Mouse (Mus musculus): Measurements from ENCODE around the gene Aff3. TPM values are rescaled to one million over a fixed set of nuclear protein-coding genes. Genes with fewer than 3 reads are reported as not detected.

Gene Aff3
- polyA plus RNA-seq, 1 experiment from 2014 or later, result 25.7 TPM

DNA sequence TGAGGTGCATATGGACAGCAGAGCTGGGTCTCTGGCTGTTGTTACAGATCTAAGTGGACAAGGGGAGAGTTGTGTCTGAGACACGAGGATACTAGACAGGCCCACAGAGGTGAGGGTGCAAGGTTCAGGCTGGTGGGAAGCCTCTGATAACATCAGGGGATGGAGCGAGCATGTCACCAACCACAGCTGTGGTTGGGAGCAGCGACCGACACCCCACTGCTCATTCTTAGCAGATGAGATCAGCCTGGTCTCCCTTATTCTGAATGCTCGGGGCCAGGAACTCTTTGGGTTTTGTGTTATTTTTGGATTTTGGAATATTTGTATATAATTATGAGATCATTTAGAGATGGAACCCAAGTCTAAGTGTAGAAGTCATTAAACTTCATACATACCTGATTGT lies 452.4 kb downstream of the Aff3 start:
- 78% methylated on average over 5 of the region's 5 CpGs for WGBS
- Histone ChIP-seq H3K9ac (no peak overlapping the region), H3K27me3 (peaks cover 34% of the 10 kb centered on the region), H3K36me3 (replicated peaks) (peaks cover 20% of the 10 kb centered on the region), H3K4me2 (no peak overlapping the region), H3K9me3 (no peaks in the 10 kb centered on the region), H3K4me3 (replicated peaks) (no peak overlapping the region), H3K27ac (no peak overlapping the region), H3K4me1 (peaks cover 11% of the 10 kb centered on the region)
- ATAC-seq (ENCODE audit: low FRiP score), result no peak

DNA sequence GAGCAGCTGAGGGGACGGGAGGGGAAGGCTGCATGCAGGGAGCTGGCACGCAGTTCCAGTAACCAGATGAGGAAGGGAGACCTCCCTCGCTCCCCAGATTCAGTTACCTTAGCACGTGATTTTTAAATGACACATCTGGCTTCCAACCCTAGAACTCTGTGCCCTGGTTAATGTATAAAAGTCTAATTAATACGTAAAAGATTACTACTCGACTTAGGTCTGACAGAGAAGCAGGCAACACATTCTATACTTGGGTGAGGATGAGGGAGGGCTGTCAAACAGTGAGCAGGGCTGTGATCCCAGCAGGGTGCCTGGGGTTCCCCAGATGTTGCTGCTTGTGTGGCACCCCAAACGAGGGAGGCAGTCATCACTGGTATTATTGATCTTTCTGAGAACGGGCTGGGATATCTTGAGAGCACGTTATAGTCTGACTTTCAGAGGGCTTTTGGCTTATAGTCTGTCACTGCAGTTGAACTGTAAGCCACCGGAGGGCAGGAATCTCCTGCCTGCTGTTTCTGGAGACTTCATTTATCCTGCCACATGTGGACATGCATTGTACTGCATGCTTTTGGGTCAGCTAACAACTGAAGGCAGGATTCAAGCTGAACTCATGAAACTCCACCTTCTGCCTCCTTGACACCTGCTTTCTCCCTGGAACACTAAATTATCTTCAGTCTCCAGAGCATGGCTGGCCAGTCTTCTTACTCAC lies 462.1 kb downstream of the Aff3 start:
- Histone ChIP-seq H3K4me2 (no peak overlapping the region), H3K4me3 (replicated peaks) (no peak overlapping the region), H3K27ac (no peak overlapping the region), H3K9ac (no peak overlapping the region), H3K4me1 (peaks cover 39% of the 10 kb centered on the region), H3K27me3 (peaks cover 12% of the 10 kb centered on the region; the same call in 1 of the 2 replicates), H3K9me3 (no peaks in the 10 kb centered on the region), H3K36me3 (replicated peaks) (peaks cover 19% of the 10 kb centered on the region)
- ATAC-seq (ENCODE audit: low FRiP score), result no peak
- WGBS, result 78% methylated on average over 10 of the region's 10 CpGs

DNA sequence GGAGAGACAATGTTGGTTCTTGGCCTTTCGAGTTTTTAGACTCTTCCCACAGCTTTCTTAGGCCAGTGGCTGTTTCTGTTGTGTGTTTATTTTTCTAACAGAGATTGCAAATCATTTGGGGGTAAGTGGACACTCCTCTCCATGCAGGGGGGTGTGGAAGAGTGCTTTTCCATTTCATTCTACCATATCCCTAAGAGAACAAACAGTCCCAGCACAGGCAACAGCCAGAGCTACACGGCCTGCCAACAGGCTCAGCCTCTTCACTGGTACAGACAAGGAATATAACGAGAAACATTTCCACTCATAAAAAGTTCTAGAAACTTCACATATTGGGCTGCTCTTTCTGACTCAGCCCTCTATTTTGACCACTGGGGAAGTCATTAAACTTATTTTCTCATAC lies 463.0 kb downstream of the Aff3 start:
- Histone ChIP-seq H3K4me2 (no peak overlapping the region), H3K36me3 (replicated peaks) (peaks cover 10% of the 10 kb centered on the region; the same call in 1 of the 2 replicates), H3K9ac (no peak overlapping the region), H3K27me3 (0 out of 2 replicates have a peak, but pooled peaks cover 5% of the 10 kb centered on the region), H3K4me3 (replicated peaks) (no peak overlapping the region), H3K9me3 (no peaks in the 10 kb centered on the region), H3K4me1 (peaks cover 46% of the 10 kb centered on the region), H3K27ac (no peak overlapping the region)
- ATAC-seq (ENCODE audit: low FRiP score), result no peak
- 91% methylated on average over 3 of the region's 3 CpGs for WGBS

DNA sequence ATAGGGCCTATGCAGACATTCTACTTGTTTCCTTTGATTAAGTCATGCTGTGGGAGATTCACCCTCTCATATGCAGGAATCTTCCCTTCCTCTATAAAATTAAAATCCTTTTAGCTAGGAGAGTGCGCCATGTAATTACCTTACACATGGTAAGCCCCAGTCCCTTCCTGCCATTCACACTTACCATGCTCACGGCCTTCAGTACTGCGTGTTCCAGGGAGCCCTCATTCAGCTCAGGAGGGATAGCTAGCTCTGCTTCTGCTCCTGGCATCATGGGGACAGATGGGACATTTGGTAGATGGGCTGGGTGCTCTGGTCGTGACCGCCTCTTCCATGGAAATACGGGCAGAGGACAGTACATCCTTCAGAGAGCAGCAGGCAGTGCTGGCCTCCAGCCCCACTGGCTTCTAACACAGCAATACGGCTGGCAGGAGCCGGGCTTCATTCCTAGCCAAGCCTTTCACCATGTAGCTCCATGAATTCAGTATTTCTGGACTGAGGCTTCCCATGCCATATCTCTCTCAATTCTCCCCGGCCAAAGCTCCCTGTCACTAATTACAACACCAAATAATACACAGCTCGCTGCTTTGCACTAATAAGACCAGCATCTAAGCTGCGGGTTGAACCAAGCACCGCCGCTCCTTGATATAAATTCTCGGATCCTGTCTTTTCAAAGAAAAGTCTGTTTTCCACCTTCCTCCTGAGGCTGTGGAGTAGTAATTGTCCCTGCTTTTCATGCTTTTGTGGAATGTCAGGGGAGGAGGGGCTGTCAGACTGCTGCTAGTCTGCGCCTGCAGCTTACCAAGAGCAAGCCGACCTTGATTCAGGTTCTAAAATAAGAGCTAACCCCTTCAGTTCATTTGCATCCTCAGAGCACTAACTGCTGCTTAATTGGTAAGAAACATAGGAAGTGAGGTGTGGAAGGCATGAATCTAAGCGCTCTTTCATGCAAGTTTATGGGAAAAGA lies 464.8 kb downstream of the Aff3 start:
- 28% methylated on average over 17 of the region's 17 CpGs for WGBS
- H3K27me3 ChIP-seq, result 0 out of 2 replicates have a peak, but pooled peaks cover 5% of the 10 kb centered on the region
- peak overlapping the region; percentile 35 for H3K4me2 ChIP-seq
- H3K36me3 ChIP-seq (replicated peaks), result peaks cover 3% of the 10 kb centered on the region; the same call in 1 of the 2 replicates
- ATAC-seq (ENCODE audit: low FRiP score), result peak; percentile 74; the same call in 1 of the 2 replicates
- H3K27ac ChIP-seq, result peak overlapping the region; percentile 93
- 0 out of 2 replicates have a peak overlapping the region, but pooled peaks have one; percentile 9 for H3K9ac ChIP-seq
- H3K9me3 ChIP-seq, result no peaks in the 10 kb centered on the region
- H3K4me1 ChIP-seq, result peaks cover 46% of the 10 kb centered on the region
- no peak overlapping the region for H3K4me3 ChIP-seq (replicated peaks)

DNA sequence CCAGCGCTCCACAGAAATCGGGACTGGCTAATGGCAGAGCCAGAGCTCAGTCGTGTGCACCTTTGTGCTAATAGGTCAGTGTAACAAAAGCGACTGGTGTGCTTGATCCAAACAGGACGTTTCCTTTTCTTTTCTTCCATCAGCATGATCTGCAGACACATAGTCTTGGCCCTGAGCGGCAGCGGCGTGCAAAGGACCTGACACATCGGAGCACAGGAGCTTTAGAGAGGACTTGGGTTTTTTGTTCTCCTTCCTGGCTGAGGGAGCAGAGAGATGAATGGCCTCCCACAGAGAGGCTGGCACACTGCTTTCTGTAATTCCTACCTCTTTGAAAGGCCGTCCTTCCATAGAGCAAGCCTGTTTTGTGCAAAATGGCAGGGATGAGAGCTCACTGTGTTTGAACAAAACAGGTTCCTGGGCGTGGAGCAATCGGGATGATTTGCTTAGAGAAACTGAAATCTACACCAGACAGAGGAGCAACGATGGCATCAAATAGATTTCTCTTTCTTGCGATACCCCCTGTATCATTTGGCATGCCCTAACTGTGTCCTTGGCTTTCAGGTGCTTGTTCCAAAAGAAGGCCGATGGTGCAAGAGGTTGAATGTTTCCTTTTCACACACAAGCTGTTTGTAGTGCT lies 466.2 kb downstream of the Aff3 start:
- Histone ChIP-seq H3K27me3 (0 out of 2 replicates have a peak, but pooled peaks cover 5% of the 10 kb centered on the region), H3K36me3 (replicated peaks) (no peaks in the 10 kb centered on the region), H3K9me3 (no peaks in the 10 kb centered on the region), H3K27ac (peak overlapping the region; percentile 93), H3K4me3 (replicated peaks) (no peak overlapping the region), H3K9ac (no peak overlapping the region), H3K4me2 (peak overlapping the region; percentile 35), H3K4me1 (peaks cover 46% of the 10 kb centered on the region)
- 12% methylated on average over 15 of the region's 15 CpGs for WGBS
- peak; percentile 47; the same call in 1 of the 2 replicates for ATAC-seq (ENCODE audit: low FRiP score)

DNA sequence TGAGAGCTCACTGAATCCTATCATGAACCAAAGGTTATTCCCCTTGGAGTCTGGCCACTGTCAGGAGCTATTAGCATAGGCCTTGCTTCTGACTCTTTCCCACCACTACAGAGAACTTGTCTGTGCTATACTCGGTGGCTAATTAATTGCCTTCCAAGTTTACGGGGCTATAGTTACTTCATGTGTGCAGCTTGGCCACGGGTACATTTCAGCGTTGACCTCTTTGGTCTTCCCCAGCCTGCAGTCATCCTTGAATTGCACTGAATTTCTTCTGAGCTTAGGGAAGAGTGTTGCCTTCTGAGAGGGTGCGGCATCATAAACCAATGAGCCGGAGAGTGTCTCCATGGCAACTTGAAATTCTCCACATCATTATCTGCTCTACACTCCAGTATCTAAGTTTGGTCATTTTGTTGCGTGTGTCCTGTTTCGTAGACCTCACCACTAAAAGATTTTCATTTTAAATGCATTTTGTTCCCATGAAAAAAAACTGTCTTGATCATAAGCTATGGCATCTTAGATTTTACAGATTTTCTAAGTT lies 467.5 kb downstream of the Aff3 start:
- Histone ChIP-seq H3K9ac (no peak overlapping the region), H3K36me3 (replicated peaks) (no peaks in the 10 kb centered on the region), H3K4me2 (no peak overlapping the region), H3K4me3 (replicated peaks) (no peak overlapping the region), H3K9me3 (no peaks in the 10 kb centered on the region), H3K27ac (no peak overlapping the region), H3K27me3 (0 out of 2 replicates have a peak, but pooled peaks cover 4% of the 10 kb centered on the region), H3K4me1 (peaks cover 50% of the 10 kb centered on the region)
- WGBS, result 72% methylated on average over 8 of the region's 8 CpGs
- no peak for ATAC-seq (ENCODE audit: low FRiP score)

DNA sequence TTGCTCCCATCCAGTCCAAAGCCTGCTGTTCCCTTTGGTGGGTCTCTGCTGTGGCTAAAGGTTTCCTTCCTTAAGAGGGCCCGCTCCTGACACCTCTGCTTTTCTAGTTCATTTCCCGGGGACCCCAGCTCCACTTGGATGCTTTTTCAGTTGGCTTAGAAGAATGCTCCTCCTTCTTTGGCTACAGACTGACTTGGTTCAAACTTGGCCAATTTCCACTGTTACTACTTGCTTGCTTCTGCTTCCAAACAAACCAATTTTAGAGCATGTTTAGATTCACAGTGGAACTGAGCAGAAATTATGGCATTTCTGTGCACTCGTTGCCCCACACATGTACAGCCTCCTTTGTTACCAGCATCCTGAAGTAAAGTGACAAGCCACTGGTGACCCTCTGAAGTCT lies 469.0 kb downstream of the Aff3 start:
- H3K27me3 ChIP-seq, result no peaks in the 10 kb centered on the region
- 0 out of 2 replicates have a peak, but pooled peaks cover 2% of the 10 kb centered on the region for H3K36me3 ChIP-seq (replicated peaks)
- H3K9me3 ChIP-seq, result no peaks in the 10 kb centered on the region
- no peak overlapping the region for H3K4me3 ChIP-seq (replicated peaks)
- H3K9ac ChIP-seq, result no peak overlapping the region
- ATAC-seq (ENCODE audit: low FRiP score), result no peak
- 97% methylated on average over 3 of the region's 3 CpGs for WGBS
- H3K27ac ChIP-seq, result no peak overlapping the region
- peaks cover 47% of the 10 kb centered on the region for H3K4me1 ChIP-seq
- no peak overlapping the region for H3K4me2 ChIP-seq

DNA sequence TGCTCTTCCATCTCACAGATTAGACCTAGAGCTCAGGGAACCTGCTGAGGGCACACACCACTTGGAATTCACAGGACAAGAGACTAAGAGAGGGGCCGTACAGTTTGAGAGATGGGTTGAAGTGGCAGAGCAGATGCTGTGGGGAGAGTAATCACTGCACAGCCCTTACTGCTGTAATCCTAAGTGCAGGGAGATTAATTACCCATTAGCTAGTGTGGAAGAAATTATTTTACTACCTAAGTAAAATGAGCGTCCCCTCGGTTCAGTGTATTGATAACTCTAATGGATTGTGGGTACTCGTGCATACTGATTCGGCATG lies 478.6 kb downstream of the Aff3 start:
- no peak overlapping the region for H3K4me3 ChIP-seq (replicated peaks)
- no peak overlapping the region for H3K4me2 ChIP-seq
- no peak for ATAC-seq (ENCODE audit: low FRiP score)
- no peaks in the 10 kb centered on the region for H3K9me3 ChIP-seq
- H3K27ac ChIP-seq, result no peak overlapping the region
- H3K27me3 ChIP-seq, result no peaks in the 10 kb centered on the region
- H3K4me1 ChIP-seq, result no peaks in the 10 kb centered on the region
- H3K36me3 ChIP-seq (replicated peaks), result peaks cover 10% of the 10 kb centered on the region; the same call in 1 of the 2 replicates
- WGBS, result 89% methylated on average over 5 of the region's 5 CpGs
- no peak overlapping the region for H3K9ac ChIP-seq

DNA sequence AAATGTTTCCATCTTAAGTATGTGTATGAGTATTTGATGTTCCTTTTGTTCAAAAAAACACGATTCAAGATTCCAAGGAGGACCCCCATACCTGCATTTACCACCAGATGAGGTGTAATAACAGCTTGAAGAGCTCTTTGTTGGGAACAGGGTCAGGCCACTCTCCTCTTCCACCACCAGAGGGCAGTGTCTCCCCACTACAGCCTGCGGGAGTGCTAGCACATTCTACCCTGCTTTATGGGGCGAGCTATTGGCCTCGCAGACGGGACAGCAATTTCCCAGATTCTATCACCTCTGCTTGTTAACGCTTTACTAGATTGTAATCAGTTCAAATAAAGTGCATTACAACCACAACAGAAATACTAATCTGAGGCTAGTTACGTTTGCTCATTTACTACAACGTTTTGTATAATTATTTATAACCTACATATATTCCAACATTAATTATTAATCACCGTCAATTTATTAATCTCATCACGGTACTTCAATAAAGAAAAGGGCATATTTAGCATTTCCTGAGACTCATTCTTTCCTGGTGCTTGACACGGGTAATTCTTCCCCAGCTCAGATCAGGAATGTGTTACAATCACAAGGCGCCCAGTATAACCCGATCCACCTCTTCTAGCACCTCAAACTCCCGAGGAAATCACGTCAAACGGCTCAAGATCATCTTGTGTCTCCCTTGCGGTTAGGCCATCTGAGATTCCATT lies 479.1 kb downstream of the Aff3 start:
- Histone ChIP-seq H3K9me3 (no peaks in the 10 kb centered on the region), H3K4me1 (no peaks in the 10 kb centered on the region), H3K36me3 (replicated peaks) (peaks cover 11% of the 10 kb centered on the region; the same call in 1 of the 2 replicates), H3K4me2 (no peak overlapping the region), H3K27ac (no peak overlapping the region), H3K4me3 (replicated peaks) (no peak overlapping the region), H3K27me3 (no peaks in the 10 kb centered on the region), H3K9ac (no peak overlapping the region)
- ATAC-seq (ENCODE audit: low FRiP score), result peak; percentile 76; the same call in 1 of the 2 replicates
- 55% methylated on average over 17 of the region's 17 CpGs for WGBS

DNA sequence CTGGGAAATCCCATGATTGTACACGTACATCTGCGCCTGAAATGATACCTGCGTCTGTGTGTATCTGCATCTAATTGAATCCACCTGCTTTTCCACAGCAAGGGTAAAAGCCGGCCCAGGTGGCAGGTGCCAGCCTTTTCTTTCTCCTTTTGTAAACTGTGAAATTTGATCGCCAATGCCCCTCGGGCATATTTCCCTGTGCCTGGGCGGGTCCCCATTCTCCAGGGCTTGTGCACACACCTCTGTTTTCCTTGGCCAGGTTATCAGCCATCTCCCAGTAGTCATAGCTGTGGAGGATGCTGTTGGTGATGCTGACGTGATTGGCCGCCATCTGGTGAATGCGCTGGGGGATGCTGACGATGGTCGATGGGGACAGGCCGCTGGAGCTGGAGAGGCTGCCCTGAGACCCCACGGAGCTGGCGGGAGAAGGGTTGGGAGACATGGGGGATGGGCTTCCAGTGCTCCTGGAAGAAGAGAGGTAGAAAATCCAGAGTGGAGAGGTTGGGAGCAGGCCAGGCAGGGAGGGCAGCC lies 483.7 kb downstream of the Aff3 start:
- no peak overlapping the region for H3K27ac ChIP-seq
- whole genome bisulfite sequencing, result 87% methylated on average over 15 of the region's 15 CpGs
- peaks cover 27% of the 10 kb centered on the region for H3K36me3 ChIP-seq (replicated peaks)
- no peaks in the 10 kb centered on the region for H3K9me3 ChIP-seq
- no peak overlapping the region for H3K9ac ChIP-seq
- ATAC-seq (ENCODE audit: low FRiP score), result no peak
- no peaks in the 10 kb centered on the region for H3K27me3 ChIP-seq
- H3K4me3 ChIP-seq (replicated peaks), result no peak overlapping the region
- no peaks in the 10 kb centered on the region for H3K4me1 ChIP-seq
- H3K4me2 ChIP-seq, result no peak overlapping the region

DNA sequence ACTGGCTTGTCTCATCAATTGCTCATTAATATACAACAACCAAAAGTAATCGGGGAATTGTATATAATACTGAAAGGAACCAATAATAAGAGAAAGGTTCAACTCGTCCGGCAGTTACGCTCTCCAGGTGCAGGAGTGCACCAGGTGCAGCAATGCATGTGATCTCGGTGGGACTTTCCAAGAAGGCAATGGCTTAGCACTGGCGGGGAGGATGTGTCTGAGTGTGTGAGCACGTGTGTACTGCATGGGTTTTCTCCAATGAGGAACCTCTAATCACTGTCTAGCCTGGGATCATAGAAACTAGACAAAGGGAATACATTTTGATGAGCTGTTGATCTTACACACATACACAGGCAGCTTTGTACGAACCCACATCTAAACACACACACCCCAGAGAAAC lies 485.8 kb downstream of the Aff3 start:
- peaks cover 27% of the 10 kb centered on the region for H3K36me3 ChIP-seq (replicated peaks)
- no peak overlapping the region for H3K9ac ChIP-seq
- H3K27ac ChIP-seq, result no peak overlapping the region
- no peak for ATAC-seq (ENCODE audit: low FRiP score)
- no peaks in the 10 kb centered on the region for H3K4me1 ChIP-seq
- WGBS, result 92% methylated on average over 8 of the region's 8 CpGs
- no peaks in the 10 kb centered on the region for H3K9me3 ChIP-seq
- H3K27me3 ChIP-seq, result no peaks in the 10 kb centered on the region
- H3K4me3 ChIP-seq (replicated peaks), result no peak overlapping the region
- H3K4me2 ChIP-seq, result no peak overlapping the region

Measured in forebrain, embryonic 12.5 days (tissue).